Mouse (Mus musculus): ENCODE data around the gene Ddx46. TPM values are rescaled to one million over a fixed set of nuclear protein-coding genes. Genes with fewer than 3 reads are reported as not detected.
"Not testable (repeated sequence)": the region's sequence is repeated elsewhere in the genome, so short reads cannot be mapped to it uniquely, and the experiment has no call there.

Gene Ddx46
- polyA plus RNA-seq, 1 experiment: 1.9 TPM

DNA sequence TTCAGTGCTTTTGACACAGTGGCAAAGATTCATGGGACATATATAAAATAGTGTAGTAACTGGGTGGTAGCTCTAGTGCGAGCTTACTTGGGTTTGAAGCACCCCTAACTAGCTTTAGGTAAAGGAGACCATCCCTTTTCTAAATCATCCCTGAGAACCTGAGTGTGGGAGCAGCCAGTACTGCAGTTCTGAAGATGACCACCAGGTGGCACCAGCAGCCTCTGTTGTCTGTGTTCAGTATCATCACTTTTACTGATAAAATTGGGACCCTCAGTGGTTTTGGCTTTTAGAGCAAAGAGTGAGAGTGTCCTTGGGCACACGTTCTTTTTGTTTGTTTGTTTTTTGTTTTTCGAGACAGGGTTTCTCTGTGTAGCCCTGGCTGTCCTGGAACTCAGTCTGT is 33.2 kb upstream of the Ddx46 start:
- peaks cover 27% of the 10 kb centered on the region for H3K4me1 ChIP-seq (ENCODE audit: control insufficient read depth)
- no peaks in the 10 kb centered on the region for H3K9me3 ChIP-seq (ENCODE audit: control insufficient read depth, low read length)
- TF ChIP-seq TAL1 (IDR thresholded peaks at IDR 0.05; ENCODE audit: low read length): no peak
- H3K27me3 ChIP-seq (ENCODE audit: control insufficient read depth): no peaks in the 10 kb centered on the region
- H3K36me3 ChIP-seq (ENCODE audit: control insufficient read depth): peaks cover 30% of the 10 kb centered on the region
- H3K4me3 ChIP-seq (replicated peaks): no peak overlapping the region

DNA sequence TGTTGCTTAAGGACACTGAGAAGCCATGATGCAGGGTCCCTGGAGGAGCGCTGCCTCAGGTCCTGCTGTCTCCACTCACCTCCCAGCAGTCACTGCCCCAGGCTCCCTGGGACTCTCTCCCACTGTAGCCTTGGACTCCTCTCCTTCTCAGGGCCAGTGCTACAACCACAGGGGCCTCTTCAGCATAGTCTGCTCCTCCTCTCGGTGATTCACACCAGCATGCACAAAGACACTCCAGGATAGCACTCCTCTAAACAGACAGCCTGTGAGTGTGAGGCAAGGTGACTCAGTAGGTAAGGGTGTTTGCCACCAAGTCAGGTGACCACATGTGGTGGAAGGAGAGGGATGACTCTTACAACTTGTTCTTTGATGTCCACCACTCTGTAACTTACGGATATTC is 30.2 kb upstream of the Ddx46 start:
- Histone ChIP-seq H3K27me3 (ENCODE audit: control insufficient read depth) (no peaks in the 10 kb centered on the region), H3K4me3 (replicated peaks) (no peak overlapping the region), H3K9me3 (ENCODE audit: control insufficient read depth, low read length) (no peaks in the 10 kb centered on the region), H3K4me1 (ENCODE audit: control insufficient read depth) (peaks cover 17% of the 10 kb centered on the region), H3K36me3 (ENCODE audit: control insufficient read depth) (peaks cover 39% of the 10 kb centered on the region)
- TF ChIP-seq GATA1 (IDR thresholded peaks at IDR 0.05; ENCODE audit: low read length) (no peak), TAL1 (IDR thresholded peaks at IDR 0.05; ENCODE audit: low read length) (no peak)

DNA sequence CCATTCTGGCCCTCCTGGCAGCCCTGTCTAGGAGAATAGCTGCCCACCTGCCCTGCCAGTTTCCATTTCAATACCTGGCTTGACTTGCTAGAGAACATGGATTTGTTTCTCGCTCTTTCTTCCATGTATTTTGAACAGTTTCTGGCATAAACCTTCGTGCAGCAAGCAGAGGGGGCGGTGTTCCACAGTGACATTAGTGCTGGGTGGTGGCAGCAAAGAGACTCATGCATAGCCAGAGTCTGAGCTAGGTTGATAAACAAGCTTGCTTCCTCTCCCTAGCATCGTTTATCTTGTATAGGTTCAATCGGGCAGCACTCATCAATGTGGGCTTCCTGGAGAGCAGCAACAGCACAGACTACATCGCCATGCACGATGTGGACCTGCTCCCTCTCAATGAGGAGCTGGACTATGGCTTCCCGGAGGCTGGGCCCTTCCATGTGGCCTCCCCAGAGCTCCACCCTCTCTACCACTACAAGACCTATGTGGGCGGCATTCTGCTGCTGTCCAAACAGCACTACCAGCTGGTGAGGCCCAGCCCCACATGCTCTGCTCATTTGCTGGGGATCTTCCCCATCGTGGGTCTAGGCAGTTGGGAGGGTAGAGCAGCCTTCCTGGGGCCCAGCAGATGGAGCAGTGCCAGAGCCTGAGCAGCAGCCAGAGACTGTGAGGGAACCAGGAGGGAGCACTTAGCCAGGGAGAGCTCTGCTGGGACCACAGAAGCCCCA is 27.8 kb upstream of the Ddx46 start:
- Histone ChIP-seq H3K4me1 (ENCODE audit: control insufficient read depth) (no peaks in the 10 kb centered on the region; the same call in 1 of the 2 replicates), H3K36me3 (ENCODE audit: control insufficient read depth) (peaks cover 50% of the 10 kb centered on the region)
- TF ChIP-seq TAL1 (IDR thresholded peaks at IDR 0.05; ENCODE audit: low read length): no peak

DNA sequence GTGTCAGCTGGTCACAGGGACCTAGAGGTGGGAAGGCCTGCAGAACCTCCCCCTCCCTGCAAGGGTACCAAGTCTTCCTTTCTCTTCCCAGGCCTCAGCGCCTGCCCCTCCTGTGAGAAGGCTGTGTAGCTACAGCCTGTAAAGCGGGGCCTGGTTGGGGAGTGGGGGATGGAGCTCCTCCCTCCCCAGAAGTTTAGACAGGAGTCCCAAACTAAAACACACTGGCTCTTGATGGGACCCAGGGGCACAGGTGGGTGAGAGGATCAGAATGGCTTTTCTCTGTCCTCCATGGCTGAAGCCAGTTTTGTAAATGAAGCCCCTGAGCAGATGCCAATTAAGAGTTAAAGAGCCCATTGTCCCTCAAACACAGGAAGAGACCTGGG is 27.2 kb upstream of the Ddx46 start:
- Histone ChIP-seq H3K36me3 (ENCODE audit: control insufficient read depth) (peaks cover 50% of the 10 kb centered on the region), H3K4me1 (ENCODE audit: control insufficient read depth) (no peaks in the 10 kb centered on the region; the same call in 1 of the 2 replicates), H3K27me3 (ENCODE audit: control insufficient read depth) (no peaks in the 10 kb centered on the region), H3K4me3 (replicated peaks) (no peak overlapping the region), H3K9me3 (ENCODE audit: control insufficient read depth, low read length) (no peaks in the 10 kb centered on the region)
- no peak for TF ChIP-seq TAL1 (IDR thresholded peaks at IDR 0.05; ENCODE audit: low read length)
- TF ChIP-seq GATA1 (IDR thresholded peaks at IDR 0.05; ENCODE audit: low read length): no peak

More for the DNA sequence above, 27.8 kb upstream of the Ddx46 start:
- Histone ChIP-seq H3K9me3 (ENCODE audit: control insufficient read depth, low read length) (no peaks in the 10 kb centered on the region), H3K27me3 (ENCODE audit: control insufficient read depth) (no peaks in the 10 kb centered on the region), H3K4me3 (replicated peaks) (no peak overlapping the region)

DNA sequence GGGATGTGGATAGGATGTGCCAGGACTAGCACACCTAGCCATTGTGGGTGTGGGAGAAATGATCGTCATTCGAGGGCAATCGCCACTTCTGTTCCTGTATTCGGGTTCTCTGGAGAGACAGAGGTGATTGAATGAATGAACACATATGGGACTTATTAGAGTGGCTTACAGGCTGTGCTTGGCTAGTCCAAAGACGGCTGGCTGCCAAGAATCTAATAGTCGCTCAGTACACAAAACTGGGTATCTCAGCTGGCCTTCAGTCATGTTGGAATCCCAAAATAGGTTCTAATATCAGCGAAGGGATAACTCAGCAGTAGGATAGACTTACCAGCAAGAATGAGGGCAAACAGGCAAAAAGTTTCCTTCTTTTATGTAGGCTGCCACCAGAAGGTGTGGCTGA is 22.8 kb upstream of the Ddx46 start:
- Histone ChIP-seq H3K27me3 (ENCODE audit: control insufficient read depth) (no peaks in the 10 kb centered on the region), H3K4me3 (replicated peaks) (no peak overlapping the region), H3K9me3 (ENCODE audit: control insufficient read depth, low read length) (no peaks in the 10 kb centered on the region), H3K4me1 (ENCODE audit: control insufficient read depth) (no peaks in the 10 kb centered on the region; the same call in 1 of the 2 replicates), H3K36me3 (ENCODE audit: control insufficient read depth) (peaks cover 35% of the 10 kb centered on the region)
- TF ChIP-seq TAL1 (IDR thresholded peaks at IDR 0.05; ENCODE audit: low read length) (no peak), GATA1 (IDR thresholded peaks at IDR 0.05; ENCODE audit: low read length) (no peak)

DNA sequence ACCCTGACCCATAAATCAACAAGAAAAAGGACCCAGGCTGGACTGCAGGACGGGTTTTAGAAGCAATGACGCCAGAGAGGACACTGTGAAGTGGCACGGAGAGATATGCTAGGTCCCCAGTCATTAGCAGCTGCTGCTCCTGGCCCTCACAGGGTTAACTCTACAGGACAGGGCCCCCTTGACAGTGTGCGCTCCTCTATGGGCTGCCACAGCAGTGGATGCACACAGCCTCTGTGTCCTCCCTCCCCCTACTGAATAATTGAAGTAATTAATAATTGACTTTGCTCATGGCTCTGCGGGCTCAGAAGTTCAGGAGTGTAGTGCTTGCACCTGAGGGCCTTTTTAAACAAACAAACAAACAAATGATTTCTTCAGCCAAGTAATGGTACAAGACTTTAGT is 21.4 kb upstream of the Ddx46 start:
- H3K27me3 ChIP-seq (ENCODE audit: control insufficient read depth): no peaks in the 10 kb centered on the region
- H3K4me3 ChIP-seq (replicated peaks): no peak overlapping the region
- H3K36me3 ChIP-seq (ENCODE audit: control insufficient read depth): peaks cover 22% of the 10 kb centered on the region
- H3K4me1 ChIP-seq (ENCODE audit: control insufficient read depth): no peaks in the 10 kb centered on the region
- peaks cover 4% of the 10 kb centered on the region for H3K9me3 ChIP-seq (ENCODE audit: control insufficient read depth, low read length)
- TF ChIP-seq TAL1 (IDR thresholded peaks at IDR 0.05; ENCODE audit: low read length) (no peak), GATA1 (IDR thresholded peaks at IDR 0.05; ENCODE audit: low read length) (no peak)

DNA sequence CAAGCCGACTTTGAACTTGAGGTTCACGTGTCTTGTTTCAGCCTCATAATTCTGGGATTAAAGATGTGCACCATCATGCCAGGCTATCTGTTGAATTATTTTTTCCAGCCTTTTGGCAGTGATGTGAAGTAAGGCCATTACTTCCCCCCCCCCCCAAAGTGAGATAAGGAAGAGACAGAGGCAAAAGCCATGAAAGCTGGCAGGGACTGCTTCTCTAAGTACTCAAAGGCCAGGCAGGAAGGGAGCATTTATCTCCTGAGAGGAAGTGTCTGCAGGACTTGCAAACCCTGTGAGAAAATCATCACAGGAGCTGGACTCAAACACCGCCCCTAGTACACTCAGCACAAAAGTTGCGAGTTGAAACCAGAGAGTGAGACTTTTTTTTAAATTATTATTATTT is 15.5 kb upstream of the Ddx46 start:
- no peak for TF ChIP-seq GATA1 (IDR thresholded peaks at IDR 0.05; ENCODE audit: low read length)
- TF ChIP-seq TAL1 (IDR thresholded peaks at IDR 0.05; ENCODE audit: low read length): no peak
- Histone ChIP-seq H3K4me1 (ENCODE audit: control insufficient read depth) (peaks cover 23% of the 10 kb centered on the region), H3K27me3 (ENCODE audit: control insufficient read depth) (no peaks in the 10 kb centered on the region; the same call in 1 of the 2 replicates), H3K9me3 (ENCODE audit: control insufficient read depth, low read length) (peaks cover 4% of the 10 kb centered on the region), H3K4me3 (replicated peaks) (no peak overlapping the region), H3K36me3 (ENCODE audit: control insufficient read depth) (no peaks in the 10 kb centered on the region)

DNA sequence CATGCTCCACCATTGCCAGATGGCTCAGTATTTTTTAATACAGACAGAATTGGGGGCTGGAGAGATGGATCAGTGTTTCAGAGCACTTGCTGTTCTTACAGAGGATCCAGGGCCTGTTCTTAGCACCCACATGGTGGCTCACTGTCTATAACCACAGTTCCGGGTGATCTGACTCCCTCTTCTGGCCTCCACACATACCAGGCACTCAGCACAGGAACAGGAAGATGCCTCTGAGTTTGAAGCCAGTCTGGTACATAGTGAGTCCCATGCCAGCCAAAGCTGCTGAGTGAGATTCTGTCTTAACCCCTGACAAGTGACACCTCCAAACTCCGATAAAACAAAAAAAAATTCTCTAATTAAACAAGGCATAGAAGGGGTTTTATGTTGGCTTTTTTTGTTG is 14.6 kb upstream of the Ddx46 start:
- TF ChIP-seq GATA1 (IDR thresholded peaks at IDR 0.05; ENCODE audit: low read length) (no peak), TAL1 (IDR thresholded peaks at IDR 0.05; ENCODE audit: low read length) (no peak)
- Histone ChIP-seq H3K4me1 (ENCODE audit: control insufficient read depth) (peaks cover 29% of the 10 kb centered on the region), H3K4me3 (replicated peaks) (no peak overlapping the region), H3K36me3 (ENCODE audit: control insufficient read depth) (peaks cover 8% of the 10 kb centered on the region), H3K27me3 (ENCODE audit: control insufficient read depth) (no peaks in the 10 kb centered on the region; the same call in 1 of the 2 replicates), H3K9me3 (ENCODE audit: control insufficient read depth, low read length) (peaks cover 4% of the 10 kb centered on the region)

DNA sequence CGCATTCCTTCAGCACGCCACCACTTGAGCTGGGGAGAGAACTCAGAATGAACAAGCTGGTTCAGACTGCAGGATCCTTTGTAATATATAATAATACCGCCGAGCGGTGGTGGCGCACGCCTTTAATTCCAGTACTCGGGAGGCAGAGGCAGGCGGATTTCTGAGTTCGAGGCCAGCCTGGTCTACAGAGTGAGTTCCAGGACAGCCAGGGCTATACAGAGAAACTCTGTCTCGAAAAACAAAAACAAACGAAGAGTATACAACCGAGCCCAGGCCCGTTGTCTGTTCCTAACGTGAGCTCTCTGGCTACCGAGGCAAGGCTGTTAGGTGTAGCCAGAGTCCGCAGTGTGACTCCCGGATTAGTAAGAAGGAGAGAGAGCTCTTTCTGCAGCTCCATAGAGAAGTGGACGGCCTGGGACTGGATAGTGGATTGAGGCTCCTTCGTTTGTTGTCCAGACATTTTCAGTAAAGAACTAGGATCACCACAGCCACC is 12.6 kb upstream of the Ddx46 start:
- Histone ChIP-seq H3K4me3 (replicated peaks) (peak overlapping the region; percentile 77), H3K36me3 (ENCODE audit: control insufficient read depth) (peaks cover 21% of the 10 kb centered on the region), H3K4me1 (ENCODE audit: control insufficient read depth) (peaks cover 29% of the 10 kb centered on the region)
- not testable (repeated sequence) for H3K9me3 ChIP-seq (ENCODE audit: control insufficient read depth, low read length); H3K27me3 ChIP-seq (ENCODE audit: control insufficient read depth)

Data from erythroblast, embryonic 14.5 days (primary cell).